Mouse (Mus musculus) cerebellum, adult 11 months (tissue): ENCODE results near the gene Nkpd1.
A peak's percentile ranks its signal among the peaks of the same experiment; 100 is the strongest.

ENCODE experiments used
- DNase-seq: peaks from one replicate; pipeline ENCODE4 v3.0.0; 2022

Gene Nkpd1

DNA sequence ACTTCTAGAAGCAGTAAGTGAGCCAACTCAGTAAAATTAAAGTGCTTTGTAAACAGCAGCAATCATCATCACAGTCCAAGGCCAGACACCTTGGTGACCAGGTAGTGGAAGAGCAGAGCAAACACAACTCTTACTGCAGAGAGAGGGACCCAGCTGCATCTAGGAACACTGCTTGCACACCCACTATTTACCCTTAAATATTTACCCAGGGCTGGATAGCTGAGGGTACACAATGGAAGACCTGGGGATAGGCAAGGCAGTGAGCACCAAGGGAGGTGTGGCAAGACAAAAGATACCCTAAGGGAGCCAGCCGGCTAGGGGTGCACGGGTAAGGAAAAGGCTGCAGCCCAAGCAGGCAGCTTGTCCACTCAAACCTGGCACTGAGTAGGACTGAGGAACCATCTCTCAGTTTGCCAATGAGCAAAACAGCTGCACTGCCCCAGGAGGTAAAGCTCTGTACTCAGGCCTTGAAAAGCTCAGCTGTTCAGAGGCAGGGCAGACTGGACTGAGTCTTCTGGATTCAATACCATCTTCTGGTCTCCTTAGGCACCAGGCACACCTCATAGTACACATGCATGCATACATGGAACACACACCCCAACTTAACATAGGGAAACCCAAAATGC is 29.8 kb downstream of the Nkpd1 start:
- DNase-seq = no peak

DNA sequence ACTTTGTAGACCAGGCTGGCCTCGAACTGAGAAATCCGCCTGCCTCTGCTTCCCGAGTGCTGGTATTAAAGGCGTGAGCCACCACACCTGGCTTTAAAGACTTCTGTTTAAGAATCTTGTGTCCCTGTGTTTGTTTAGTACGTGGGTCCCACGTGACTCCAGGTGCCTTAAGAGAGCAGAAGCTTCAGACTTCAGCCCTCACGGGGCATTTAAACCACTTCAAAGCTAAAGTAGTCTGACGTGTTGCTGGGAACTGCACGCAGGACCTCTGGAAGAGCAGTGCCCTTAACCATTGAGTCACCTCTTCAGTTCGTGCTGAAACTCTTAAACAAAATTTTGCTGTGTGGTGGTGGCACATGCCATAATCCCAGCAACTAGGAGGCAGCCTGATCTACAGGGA is 31.8 kb downstream of the Nkpd1 start:
- no peak for DNase-seq

DNA sequence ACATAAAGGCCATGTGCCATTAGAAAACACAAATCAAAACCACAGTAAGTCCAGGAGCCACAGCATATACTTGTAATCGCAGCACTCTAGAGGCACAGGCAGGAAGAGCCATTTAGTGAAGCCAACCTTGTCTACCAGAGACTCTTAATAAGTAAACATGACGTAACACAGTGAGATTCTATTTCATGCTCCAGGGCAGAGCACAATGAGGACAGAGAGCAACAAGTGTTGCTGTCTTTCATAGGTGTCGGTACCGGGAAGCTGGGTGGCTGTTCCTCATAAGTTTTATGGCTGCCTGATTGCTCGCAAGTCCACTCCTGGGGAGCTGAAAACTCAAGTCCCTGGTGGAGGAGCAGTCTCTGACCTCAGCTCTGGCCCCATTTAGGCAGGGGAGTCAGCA is 34.0 kb downstream of the Nkpd1 start:
- no peak for DNase-seq

DNA sequence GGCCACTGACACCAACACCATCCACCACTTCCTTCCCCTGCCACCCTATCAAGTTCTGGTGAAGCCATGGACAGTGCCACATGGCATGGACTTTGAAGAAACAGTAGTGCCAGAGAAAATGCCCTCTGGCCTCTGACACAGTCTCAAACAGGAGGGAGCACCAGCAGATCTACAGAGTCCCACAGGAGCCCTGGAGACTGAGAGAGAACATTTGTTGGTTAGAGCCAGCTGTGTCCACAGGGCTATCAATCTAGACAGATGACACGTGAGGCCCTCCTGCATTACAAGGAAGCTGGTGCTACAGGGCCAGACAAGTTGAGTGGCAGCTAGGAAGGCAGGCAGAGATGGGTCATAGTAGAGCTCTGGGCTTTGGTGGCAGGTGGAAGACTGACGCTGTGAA is 34.8 kb downstream of the Nkpd1 start:
- DNase-seq = no peak

DNA sequence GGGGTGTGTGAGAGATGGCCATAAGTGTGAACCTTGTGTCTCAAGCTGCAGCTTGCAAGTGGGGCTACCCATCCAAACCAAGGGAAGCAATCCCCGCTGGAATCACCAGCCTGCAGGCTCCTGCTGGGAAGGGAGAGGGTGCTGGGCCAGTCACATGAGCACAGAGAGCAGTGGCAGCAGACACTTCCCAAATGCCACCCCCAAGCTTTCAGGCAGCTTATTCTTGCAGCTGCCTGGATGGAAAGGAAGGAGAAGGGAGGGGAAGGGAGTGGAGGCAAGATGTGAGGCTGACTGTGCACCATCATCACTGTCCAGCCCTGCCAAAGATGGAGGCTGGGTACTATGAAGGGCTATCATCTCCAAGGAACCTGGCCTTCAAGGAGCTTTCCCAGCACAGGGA is 36.5 kb downstream of the Nkpd1 start:
- no peak for DNase-seq

DNA sequence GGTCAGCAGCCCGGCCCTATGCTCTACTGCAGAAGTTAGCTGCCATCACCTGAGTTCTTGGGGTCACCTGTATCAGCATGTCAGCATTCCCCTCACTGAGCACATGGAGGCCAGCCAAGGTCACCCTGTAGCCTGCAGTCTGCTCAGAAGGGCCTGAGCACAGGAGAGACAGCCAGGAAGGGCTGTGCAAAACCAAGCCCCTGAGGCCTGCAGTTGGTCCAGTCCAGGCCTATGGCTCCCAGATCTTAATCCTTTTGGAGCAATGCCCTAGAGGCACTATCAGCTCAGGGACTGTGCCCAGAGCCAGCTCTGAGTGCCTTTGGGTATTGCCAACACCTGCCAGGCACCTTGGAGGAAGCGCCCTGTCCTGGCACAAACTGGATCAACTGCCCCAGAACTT is 39.4 kb downstream of the Nkpd1 start:
- DNase-seq = no peak

DNA sequence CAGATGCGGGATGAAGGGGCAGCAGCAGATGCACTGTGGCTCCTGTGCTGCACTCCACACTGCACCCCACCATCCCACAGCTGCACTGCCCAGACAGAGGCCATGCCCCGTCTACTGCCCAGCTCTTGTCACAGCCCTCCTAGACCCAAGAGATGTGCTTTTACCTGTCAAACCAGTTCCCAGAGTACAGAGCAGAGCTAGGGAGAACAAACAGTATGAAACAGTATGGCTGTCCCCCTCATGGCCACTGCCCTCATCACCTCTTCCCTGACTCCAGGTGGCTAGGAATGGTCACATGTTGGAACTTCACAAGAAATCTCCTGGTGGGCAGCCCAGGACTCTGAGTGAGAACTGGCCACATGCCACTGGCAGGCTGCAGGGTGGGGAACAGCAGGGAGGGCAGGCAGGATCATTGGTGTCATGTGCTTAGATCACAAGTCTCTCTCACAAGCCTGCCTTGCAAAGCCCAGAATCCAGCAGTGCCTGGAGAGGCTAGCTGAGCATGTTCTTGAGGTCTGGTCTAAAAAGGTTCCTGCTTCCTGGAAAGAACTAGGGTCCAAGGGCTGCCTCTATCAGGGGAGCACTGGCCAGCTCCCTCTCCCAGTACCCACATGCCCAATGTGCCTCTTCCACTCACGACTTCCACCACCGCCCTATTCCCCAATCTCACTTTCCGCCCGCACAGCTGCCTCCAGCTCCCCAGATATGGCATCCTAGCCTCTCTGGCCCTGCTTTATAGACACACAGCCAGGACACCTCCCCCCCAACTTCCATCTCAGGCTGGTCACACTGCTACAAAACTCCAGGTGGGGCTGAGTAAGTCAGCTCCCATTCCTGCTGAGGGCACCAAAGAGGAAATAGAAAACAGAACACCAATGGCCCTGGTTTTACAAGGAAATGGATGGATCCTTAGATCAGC is 40.6 kb downstream of the Nkpd1 start:
- DNase-seq = no peak

DNA sequence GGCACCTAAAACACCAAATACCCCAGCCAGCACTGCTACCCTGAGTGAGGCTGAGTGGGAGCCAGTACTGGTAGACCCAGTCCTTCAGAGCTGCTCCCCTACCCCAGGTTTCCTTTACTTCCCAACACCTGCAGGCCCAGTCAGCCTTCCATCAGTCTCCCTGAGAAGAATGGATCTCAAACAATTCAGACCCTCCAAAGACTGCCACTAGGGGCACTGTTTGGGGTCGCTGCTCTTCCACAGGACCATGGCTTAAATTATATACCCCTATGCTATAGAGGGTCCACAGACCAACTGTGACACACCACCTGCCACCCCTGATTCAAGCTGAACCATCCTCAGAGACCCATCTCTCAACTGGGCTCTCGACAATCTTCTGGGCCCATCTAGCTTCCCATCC is 41.3 kb downstream of the Nkpd1 start:
- DNase-seq = no peak

DNA sequence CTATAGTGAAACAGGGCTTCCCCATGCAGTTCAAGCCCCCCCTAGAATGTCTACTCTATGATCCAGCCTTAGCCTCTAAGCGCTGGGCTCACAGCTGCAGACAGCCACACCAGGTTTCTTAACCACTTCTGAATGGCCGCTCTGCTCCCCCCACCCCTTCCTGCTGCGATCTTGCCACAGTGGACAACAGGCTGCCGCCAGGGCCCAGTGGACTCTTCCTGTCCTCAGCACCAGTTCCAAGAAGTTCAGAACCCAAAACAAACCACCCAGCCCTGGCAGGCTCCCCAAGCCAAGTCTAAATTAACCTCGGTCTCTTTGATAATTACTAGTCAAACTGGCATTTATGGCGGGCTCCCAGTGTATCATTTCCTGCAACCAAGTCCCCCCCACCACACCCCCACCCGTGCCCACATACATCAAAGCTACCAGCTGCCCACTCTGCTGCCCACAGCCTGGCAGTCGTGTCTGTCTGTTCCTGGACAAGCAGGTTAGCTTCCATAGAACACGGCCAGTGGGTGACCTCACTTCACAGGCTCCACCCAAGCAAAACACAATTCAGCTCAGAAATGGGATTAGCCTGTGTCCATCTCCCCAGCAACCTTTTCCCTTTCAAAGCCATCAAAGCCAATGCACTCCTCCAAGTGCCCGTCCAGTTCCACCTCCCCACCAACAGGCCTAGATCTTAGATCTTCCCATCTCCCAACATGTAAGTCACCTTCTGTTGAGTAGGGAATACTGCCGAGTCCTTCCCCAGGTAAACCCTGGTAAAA is 43.0 kb downstream of the Nkpd1 start:
- DNase-seq = no peak

DNA sequence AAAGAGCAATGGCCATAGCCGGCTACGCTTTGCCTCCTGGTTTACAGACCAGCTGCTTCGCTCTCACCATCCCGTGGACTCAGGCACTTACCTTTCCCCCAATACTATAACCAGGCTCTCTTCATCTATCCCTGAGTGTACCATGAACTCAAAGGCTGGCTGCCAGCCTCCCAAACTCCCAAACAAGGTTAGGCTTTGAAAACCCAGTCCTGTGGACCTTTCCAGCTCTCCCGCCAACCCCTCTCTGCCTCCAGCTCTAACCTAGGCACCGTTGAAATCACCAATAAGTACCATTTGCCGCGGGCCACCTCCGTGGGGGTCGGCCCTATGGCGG is 43.8 kb downstream of the Nkpd1 start:
- DNase-seq = no peak

DNA sequence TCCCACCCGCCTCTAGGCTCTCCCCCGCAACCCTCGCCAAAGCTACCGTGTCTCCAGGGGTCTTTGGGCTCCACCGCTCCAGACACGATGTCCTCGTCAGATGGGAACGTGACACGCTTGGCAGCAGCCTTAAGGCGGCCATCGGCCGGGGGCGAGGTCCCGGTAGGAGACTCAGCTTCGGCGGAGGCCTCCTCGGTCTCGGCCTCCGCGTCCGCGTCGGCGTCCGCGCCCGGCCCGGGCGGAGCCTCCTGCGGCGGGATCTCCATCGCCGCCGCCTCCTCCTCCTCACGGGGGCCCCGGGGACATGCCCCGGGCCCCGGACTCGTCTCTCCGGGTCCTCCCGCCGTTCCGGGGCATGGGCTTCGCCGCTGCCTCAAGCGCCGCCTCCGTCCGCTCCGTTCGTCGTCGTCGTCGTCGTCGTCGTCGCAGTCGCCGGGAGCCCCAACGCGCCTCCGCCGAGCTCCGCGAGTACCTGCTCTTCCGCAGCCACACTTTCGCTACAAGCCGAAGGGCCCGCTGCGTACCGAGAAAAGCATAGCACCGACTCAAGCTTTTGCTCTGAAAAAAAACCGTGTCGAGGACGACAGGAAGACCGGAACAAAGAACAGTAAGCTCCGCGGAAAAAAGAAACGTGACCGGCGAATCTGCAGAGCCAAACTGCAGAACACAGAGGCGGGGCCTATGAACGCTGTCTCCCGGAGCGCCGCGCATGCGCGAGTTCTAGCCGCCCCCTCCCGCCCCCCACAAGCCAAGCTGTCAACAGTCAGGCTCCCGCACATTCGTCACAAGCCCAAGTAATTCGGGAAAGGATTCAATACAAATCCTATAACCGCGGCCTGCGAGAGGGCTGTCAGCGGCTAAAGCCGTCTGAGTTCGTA is 44.4 kb downstream of the Nkpd1 start:
- DNase-seq = peak; percentile 87

DNA sequence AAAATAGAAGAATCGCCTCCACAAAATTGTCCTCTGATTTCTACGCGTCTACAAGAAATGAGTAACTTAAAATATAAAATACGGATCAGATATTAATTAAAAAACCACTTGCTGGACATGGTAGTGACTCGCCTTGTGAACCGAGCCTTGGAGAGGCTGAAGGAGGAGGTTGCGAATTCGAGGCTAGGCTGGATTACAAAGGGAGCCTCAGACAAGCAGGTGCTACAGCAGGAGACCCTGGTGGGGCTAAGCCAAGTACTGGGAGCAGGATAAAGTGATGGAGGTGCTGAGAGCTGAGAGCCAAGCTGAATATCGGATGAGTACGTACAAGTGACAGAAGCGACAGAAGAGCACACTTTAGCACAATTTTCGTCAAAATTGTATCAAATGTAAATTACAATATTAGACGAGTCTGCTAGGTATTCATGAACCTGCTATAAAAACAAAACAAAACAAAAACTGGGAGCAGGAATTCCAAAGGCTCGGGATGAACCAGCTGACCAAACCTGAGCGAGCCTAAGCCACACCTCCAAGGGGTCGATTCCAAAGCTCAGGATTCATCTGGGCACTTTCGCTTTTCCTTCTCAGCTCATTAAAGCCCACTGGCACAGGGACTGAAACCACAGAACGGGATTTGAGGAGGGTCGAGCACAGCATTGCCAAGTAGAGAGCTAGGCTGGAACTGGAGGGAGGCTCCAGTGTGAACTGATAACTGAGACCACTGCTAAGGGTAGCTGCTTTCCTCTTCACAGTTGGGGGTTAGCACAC is 45.2 kb downstream of the Nkpd1 start, which contains the start of gene Ppp1r37:
Ppp1r37 (minus strand) TSS at position 434 of the 768 bp plus-strand sequence.
- DNase-seq = no peak

DNA sequence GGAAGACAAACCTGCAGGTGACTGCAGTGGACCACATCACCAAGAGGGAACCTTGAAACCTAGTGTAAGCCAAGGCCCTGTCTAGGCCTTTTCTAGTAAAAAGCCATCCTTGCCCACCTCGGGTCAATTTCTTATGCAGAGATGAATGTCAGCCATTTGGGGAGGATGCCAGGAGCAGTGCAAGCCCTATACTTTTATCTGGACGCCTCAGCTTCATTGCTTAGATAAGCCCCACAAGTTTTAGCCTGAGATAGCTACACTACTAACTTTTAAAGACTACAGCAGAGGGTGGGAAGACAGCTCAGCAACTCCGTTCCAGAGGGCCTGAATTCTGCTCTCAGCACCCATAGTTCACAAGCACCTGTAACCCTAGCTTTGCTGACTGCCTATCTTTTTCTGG is 46.2 kb downstream of the Nkpd1 start:
- DNase-seq = no peak

DNA sequence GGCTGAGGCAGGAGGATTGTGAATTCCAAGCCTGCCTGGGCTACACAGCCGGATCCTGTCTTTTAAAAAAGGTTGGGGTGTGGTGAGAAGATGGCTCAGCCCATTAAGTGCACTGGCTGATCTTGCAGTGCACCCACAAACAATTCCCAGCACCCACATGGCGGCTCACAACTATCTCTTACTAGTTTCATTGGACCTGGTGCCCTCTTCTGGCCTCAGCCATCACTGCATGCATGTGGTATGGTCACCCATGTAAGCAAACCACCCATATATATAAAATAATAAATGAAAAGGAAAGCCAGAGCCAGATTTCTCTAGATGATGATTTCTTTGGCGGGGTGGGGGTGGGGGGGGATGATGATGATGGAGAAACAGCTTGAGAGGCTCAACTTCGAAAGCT is 46.8 kb downstream of the Nkpd1 start:
- no peak for DNase-seq

DNA sequence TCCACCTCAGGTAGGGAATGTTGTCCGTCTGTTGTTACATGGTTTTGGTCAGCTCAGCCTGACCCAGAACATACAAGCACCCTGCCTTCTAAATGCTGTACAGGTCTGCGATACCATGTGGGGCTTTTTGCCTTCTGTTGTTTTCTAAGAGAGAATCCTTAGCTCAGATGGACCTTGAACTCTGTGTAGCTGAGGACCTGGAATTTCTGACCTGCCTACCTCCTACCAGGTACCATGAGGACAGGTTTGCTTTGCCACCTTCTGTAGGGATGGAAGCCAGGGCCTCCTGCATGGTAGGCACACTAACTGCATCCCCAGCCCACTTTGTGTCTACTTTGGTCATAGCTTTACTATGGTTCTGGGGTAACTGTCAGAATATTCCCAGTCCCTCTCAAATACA is 48.2 kb downstream of the Nkpd1 start:
- no peak for DNase-seq

DNA sequence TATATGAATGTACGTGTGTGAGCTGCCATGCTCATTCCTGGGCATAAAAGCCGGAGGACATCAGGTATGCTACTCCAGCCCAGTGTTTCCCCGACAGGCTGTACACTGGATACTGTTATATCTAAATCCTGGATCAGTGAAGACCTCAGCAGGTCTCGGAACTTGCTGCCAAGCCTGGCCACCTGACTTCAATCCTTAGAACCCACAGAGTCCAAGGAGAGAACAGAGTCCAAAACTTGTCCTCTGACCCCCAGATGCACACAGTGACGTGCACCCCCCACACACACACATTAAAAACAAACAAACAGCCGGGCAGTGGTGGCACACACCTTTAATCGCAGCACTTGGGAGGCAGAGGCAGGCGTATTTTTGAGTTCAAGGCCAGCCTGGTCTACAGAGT is 49.8 kb downstream of the Nkpd1 start:
- DNase-seq = no peak

DNA sequence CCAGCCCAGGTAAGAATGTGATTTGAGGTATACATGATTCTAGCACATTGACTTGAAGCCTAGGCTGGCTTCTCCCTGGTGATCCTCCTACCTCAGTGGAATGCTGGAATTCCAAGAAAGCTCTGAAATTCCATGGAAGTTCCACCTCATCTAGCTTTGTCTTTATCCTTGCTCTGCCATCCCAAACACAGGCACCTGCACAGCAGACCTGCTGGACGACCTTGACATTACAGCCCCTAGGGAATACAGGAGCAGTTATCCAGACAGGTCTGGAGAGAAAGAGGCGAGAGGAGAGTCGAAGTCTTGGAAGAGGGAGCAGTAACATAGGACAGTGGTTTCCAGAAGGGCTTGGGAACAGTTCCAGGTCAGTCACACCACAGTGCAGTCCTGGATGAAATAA is 52.0 kb downstream of the Nkpd1 start:
- no peak for DNase-seq

DNA sequence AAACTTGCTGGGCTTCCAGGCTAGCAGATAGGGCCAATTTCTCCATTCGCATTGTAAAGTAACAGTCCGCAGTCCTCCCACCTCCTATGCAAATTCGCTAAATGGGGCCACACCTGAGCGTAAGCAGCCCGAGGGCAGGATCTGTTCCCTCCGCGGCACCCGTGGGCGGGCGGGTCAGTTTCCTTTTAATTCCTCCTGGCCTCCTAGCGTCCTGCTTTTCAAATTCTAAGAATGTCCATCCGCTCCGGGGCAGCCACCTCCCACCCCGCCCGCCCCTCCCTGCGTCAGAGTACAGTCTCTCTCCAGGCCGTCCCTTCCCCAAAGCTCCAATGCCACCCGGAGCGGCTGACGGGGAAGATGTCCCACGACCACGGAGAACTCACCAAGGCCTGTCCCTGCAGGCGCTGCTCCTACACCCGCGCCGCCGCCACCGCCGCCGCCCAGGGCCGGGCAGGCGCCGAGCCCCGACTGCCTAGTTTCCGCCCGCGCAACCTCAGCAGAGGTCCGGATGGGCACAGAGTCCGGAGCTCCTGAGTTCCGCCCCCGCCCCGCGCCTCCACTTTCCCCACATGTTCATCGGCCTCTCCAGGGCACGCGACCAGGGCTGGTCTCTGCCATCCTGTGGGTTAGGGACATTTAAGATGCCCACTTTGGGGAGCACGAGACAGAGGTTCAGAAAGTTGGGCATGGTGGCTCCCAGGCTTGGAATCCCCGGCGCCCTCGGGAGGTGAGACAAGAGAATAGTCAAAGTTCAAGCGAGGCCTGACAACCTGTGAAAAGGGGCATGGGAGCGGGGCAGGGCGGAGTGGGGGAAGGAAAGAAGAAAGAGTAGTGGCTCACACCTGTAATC is 55.5 kb downstream of the Nkpd1 start:
- peak; percentile 70 for DNase-seq

DNA sequence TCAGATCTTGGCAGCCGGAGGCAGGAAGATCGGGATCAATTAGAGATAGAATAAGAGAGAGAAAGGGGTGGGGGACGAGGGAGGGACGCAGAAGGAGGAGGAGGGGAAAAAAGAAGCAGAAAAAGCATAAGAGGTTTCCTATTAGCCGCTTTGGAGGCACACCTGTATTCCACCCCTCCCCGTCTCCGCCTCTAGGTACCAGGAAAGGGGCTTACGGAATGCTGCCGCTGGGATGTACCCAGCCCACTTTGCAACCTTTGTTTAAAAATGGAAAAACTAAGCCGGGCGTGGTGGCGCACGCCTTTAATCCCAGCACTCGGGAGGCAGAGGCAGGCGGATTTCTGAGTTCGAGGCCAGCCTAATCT is 56.1 kb downstream of the Nkpd1 start:
- no peak for DNase-seq
